Mouse (Mus musculus): ENCODE results near the gene Map7d1.

The Map7d1 gene

GRCm38 (mm10) chr4:126256131-126256791, at the start of gene Map7d1:
Gene Map7d1, minus strand, starts transcription at chr4:126256343.
- peak; percentile 77 for DNase-seq (ENCODE audit: low spot score)

DNA sequence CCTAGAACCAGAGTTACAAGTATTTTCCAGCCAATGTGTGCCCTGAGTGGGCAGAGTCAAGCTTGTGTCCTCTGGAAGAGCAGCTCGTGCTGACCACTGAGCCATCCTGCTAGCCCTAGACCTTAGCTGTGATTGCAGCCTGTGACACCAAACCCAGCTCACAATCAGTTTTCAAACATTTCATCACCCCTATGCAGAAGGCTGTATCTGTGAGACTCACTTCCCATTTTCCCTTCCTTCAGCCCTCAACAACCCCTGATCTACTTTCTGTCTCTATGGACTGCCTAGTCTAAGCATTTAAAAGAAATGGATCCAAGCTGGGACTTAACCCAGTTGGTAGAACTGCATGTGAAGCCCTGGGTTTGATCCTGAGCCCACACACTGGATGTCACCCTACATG, 49.3 kb upstream of the Map7d1 start:
- no peak for DNase-seq (ENCODE audit: low spot score)

GRCm38 (mm10) chr4:126303877-126304276, 47.7 kb upstream of the Map7d1 start:
- DNase-seq (ENCODE audit: low spot score) = no peak

- DNase-seq (ENCODE audit: low spot score) = no peak
Observed at GRCm38 (mm10) chr4:126301584-126302309, 45.6 kb upstream of the Map7d1 start.

GRCm38 (mm10) chr4:126300916-126301583, 44.9 kb upstream of the Map7d1 start:
- DNase-seq (ENCODE audit: low spot score) = no peak

DNA sequence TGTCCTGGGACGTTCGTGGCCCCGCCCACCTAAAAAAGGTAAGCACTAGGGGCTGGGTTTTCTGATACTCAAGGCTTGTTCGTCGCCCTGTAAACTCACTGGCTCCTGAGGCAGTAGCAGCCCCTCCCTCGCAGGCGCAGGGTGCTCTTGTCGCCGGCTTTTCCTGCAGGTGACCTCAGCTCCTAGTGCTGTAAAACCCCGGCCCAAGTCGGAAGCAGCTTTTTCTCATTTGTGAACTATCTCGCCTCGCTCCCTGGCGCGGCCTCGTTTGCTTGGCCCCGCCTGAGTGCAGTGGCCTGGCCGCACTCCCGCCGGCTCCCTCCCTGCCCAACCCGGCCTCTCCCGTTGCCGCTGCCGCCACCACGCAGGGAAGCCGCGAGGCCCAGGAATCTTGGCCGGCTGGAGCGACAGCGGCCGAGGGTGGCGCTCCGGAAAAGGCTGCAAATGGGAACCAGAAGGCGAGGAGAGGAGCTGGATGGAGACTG, 40.5 kb upstream of the Map7d1 start:
- no peak for DNase-seq (ENCODE audit: low spot score)

- no peak for DNase-seq (ENCODE audit: low spot score)
Observed at GRCm38 (mm10) chr4:126295937-126296336, 39.8 kb upstream of the Map7d1 start.

- DNase-seq (ENCODE audit: low spot score) = no peak
Observed at GRCm38 (mm10) chr4:126295152-126295551, 39.0 kb upstream of the Map7d1 start.

DNA sequence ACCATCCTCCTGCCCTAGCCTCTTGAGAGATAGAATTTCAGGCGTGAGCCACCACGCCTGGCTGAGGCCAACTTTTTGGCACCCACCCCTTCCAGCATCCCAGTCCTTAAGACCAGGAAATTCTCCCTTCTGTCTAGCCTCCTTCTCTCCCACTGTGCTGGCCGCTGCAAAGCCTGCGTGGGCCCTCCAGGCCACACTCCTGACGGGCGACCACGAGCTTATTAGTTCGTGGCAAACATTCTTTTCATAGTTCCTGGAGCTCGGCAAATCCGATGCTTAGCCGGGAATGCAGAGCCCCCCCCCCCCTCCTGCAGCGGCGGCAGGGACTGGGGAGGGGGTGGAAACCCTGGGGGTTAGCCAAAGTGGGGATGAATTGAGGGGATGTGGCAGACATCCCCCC, 35.1 kb upstream of the Map7d1 start:
- DNase-seq (ENCODE audit: low spot score) = no peak

- no peak for DNase-seq (ENCODE audit: low spot score)
Observed at GRCm38 (mm10) chr4:126290314-126290713, 34.2 kb upstream of the Map7d1 start.

DNA sequence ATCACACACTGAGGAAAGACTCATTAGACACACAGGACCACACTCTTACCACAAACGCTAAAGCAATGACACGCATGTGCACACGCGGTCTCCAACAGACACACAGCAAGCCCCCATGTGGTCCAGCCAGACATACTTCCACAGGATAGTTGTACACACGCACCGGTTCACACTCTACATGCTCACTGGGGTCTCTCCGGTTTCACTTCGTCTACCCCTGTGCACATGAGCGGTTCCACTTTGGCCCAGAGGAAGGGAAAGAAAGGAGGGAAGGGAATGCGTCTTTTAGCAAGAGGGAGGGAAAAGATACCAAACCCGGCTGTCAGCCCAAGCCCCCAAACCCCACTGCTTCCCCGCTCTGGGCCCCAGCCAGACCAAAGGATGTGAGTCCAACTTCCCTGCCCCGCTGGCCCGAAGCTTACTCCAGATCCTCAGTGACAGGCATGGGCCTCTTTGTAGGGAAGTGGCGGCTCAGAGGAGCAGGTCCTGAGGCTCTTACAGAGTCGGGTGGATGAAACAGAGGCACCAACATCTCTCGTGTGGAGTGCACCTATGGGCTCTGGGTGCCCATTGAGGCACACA, 32.0 kb upstream of the Map7d1 start:
- DNase-seq (ENCODE audit: low spot score) = no peak

DNA sequence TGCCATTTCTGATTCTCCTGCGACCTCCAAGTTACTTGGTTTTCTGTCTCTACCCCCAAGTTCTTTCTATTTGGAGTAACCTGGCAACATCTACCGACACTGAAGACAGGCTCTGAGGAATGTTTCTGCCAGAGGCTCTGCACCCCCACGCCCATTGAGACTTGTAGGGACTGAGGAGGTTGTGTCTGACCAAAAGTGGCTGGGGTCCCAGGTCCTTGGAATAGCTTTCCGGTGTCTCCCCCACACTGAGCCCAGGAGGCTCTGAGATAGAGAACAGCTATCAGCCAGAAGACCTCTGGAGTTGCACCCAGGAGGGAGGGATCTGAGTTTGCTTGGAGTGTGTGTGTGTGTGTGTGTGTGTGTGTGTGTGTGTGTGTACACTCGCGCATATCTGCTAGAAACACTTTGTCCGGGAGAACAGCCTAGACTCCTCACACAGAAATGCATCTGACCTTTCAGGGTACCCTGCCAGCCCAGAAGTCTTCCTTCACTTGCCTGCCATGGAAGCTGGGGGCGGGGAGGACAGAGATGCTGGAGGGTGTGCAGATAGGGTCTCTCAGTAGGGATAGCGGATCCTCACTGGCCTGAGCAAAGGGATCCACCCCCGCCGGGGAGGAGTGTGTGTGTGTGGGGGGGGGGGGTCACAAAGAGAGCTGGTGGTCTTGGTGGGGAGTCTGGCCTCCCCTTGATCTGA, 31.3 kb upstream of the Map7d1 start:
- DNase-seq (ENCODE audit: low spot score) = no peak

DNA sequence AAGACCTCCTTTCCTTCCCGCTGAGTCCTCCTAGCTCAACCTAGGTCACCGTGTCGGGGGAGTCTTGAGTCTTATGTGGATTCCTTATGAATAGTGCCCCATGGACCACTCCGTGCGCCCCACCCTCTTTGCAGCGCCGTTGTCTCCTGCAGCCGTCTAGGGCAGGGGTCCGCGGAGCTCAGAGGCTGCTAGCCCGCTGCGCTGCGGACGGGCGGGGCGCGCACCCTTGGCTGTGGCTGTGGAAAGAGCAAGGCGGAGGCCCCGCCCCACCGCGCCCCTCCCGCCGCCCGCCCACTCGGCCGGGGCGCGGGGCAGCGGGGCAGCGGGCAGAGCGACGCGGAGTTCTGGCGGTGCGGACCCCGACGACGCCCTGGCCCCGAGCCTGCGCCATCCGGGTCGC, 30.3 kb upstream of the Map7d1 start, which contains the start of gene Col8a2:
Gene Col8a2 (plus strand): TSS at position 302 of the 400 bp plus-strand sequence.
- no peak for DNase-seq (ENCODE audit: low spot score)

DNA sequence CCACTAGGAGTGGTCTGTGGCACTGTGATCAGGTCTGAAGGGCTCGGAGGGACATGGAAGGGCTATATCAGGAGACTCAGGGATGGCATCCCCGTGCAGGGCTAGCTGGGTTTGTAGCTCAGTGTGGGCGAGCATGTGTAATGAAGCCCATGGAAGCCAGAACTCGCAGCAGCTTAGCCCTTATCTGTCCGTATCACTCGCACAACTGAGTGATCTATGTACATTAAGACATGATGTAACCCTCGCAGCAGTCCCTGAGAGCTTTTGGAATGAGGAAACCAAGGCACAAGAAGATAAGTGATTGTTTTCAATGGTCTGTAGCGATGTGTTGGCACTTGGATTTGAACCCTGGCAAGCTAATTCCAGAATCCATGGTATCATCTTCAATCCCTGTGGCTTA, 27.4 kb upstream of the Map7d1 start:
- DNase-seq (ENCODE audit: low spot score) = no peak

DNA sequence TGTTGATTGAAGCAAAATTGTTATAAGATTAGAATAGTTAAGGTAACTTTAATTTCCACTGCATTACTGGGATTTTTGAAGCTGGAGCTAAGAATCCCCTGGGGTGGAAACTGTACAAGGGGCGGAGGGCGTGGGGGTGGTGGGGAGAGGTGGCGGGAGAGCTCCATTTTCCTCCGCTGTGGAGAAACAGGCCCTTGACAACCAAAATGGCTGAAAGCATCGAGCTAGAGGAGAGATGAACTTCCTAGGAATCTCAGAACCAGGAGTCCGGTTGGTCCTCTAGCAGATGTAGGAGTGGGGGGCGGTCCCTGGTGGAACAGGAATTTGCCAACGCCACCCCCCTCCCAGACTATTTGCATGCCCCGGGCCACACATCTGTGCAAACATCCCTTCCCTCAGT, 25.6 kb upstream of the Map7d1 start:
- no peak for DNase-seq (ENCODE audit: low spot score)

GRCm38 (mm10) chr4:126278961-126279360, 22.8 kb upstream of the Map7d1 start:
- no peak for DNase-seq (ENCODE audit: low spot score)

DNA sequence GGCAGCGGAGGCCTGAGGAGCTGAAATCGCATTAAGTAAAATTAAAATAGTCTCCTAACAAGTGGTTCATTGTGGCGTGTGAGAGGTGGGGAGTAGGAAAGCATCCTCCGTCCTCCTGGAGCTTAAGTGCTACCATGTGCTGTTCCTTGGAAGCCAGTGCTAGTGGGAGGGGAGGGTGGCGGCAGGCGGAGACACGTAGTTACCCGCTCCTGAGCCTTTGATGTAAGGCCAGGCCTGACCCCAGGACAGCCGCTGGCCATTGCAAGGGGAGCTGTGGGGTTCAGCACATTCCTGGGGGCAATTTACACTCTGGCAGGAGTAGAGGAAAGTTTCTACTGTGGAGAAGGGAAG, 22.4 kb upstream of the Map7d1 start:
- DNase-seq (ENCODE audit: low spot score) = no peak

DNA sequence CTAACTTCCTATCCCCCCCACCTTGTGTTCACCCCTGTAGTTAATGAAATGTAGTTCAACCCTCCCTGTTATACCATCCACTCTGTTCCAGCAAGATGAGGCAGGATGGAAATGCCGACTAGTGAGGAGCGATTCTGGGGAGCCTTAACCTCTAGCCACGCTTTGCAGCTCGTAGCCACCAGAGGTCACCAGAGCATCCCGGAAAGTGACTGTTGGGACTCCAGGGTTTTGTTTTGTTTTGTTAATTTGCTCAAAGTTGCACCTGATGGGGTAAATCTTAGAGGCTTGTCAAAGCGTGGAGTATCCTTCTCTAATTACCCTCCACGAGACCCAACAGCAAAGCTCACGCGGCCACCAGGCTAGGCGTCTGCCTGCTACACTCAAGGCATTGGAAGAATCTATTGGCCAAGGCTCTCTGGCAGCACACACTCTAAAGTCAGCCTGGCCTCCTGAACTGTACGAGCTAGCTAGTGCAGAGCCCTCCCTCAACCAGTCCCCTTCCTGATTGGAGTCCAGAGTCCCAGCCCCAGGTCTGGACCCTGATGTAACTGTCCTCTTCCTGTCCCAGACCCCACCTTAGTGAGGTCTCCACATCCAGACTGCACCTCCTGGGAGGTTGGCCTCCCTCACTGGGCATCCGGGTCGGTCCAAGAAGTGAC, 21.9 kb upstream of the Map7d1 start:
- DNase-seq (ENCODE audit: low spot score) = no peak

DNA sequence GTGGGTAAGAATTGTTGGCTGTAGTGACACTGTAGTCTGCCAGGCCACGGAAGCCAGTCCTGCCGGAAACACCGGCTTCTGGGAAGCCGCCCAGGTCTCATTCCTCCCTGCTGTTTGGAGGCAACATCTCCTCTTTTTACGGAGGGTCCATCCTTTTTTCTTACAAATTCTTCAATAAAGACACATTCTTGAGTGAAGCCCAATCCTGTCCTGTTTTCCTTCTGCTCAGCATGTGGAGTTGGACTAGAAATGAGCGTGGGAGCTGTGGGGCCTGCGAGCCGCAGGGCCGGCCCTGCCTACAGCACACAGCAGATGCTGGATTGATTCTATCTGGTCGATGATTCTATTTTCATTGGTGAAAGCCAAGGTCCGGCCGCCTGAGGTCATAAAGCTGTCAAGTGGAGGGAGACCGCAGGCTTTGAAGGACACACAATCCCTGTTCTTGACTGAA, 19.6 kb upstream of the Map7d1 start:
- no peak for DNase-seq (ENCODE audit: low spot score)

GRCm38 (mm10) chr4:126275081-126275480, 18.9 kb upstream of the Map7d1 start:
- no peak for DNase-seq (ENCODE audit: low spot score)

DNA sequence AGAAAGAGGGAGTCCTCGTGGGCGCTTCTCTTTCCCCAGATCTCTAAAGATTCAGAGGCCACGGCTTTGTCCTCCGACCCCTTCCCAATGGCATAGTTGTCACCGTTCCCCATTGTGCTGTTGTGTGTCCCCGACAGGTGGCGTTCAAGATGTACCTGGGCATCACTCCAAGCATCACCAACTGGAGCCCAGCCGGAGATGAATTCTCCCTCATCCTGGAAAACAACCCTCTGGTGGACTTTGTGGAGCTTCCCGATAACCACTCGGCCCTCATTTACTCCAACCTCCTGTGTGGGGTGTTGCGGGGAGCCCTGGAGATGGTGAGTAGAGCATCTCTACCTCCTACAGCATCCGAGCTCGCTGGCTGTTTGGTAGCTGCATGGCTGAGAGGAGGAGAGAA, 17.6 kb upstream of the Map7d1 start:
- DNase-seq (ENCODE audit: low spot score) = no peak

GRCm38 (mm10) chr4:126269292-126269691, 13.1 kb upstream of the Map7d1 start:
- DNase-seq (ENCODE audit: low spot score) = no peak

Data from layer of hippocampus, adult 9-10 months (tissue).